Mouse (Mus musculus) erythroblast, embryonic 14.5 days (primary cell): ENCODE results near the gene Slc4a1.

ENCODE experiments used
- GATA1 ChIP-seq: IDR thresholded peaks from 2 replicates; pipeline ENCODE4 v1.6.1; 2012; ENCODE audit warnings: low read length, inconsistent platforms, mixed read lengths
- TAL1 ChIP-seq: IDR thresholded peaks from 3 replicates; pipeline ENCODE4 v1.6.1; 2012; ENCODE audit warnings: low read length, inconsistent platforms, mixed read lengths

DNA sequence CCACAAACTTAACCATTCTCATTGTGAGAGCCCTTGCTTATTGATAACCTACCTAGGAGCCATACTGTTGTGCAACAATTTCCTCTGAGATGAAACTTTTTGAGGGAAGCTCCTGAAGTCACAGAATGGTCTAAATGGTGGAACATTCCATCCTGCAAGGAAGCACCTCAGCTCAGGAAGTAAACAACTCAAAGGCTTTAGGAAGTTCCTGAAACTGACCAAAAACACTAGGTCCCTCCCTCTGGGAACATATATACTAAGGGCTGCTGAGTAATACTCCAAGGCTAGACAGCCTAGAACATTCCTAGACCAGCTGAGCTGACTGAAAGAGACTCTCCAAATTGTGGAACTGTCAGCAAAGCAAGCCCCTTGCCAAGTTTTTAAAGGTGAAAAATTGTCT lies 32.9 kb downstream of the Slc4a1 start:
- TF ChIP-seq TAL1 (no peak), GATA1 (no peak)
